Mouse (Mus musculus): ENCODE measurements around the gene Ano2.
A peak's percentile ranks its signal among the peaks of the same experiment; 100 is the strongest.

Ano2 gene

DNA sequence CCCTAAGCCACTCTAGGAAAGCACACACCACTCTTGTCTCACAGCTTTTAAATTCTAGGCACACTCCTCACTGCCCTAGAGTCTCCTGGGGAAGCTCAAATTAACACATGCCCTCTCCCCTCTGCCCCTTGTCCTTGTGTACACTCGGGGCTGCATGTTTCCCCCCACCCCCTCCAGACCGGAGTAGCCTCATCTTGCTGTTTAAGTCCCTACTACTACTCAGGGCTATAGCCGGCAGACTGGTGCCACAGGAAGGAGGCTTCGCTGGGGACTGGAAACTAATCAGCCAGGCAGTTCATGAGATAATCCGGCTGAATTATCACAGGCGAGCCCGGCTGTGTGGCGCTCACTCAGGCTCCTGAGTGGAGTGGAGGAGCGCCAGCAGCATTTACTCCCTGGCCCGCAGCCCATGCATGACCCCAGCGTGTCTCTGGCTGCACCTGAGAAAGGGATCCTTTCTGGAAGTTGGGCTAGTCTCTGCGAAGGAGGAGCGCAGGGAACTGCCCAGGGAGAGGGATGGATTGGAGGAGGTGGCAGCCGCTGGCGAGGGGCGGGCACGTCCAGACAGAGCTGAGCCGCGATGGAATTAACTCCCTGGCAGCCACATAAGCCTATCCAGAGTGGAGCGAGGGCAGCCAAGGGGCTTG lies at the start of gene Ano2:
Gene Ano2, plus strand, starts transcription at position 363 of the 647 bp plus-strand sequence.
- DNase-seq (ENCODE audit: low read depth, low spot score), result no peak

DNA sequence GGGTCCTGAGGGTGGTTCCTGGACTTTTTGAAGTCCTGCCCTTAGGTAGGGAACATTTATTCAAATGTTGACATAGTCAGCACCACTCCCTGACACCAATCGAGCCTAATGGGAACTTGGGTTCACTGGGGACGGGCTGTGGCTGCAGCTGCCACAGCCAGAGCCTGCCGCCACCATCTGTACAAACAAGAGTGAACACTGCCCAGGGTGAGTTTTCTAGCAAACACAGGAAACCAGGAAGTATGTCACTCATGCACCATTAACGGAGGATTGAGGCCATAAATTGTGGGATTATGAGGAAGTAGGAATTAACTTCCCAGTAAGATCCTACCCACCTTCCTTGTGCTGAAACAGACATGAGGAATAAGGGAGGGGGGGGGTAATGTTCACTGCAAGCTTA lies 49.7 kb upstream of the Ano2 start:
- DNase-seq (ENCODE audit: low read depth, low spot score), result no peak

DNA sequence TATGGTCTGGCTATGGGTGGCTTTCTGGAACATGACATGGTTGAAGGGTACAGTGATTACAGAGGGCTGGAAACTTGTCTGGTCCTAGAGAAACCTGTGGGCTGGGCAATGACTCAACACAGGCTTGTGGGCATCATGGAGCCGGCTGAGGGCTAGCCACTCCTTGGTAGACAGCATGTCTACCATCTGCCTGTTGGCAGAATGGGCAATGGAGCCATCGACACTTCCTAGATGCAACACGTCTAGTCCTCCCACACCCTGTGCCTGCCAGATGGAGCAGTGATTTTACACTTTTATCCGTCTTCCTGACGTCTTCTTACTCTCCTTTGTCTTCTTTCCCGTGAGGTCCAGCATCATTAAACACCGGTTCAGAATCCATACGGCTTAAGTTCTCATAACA lies 49.1 kb upstream of the Ano2 start:
- no peak for DNase-seq (ENCODE audit: low read depth, low spot score)

DNA sequence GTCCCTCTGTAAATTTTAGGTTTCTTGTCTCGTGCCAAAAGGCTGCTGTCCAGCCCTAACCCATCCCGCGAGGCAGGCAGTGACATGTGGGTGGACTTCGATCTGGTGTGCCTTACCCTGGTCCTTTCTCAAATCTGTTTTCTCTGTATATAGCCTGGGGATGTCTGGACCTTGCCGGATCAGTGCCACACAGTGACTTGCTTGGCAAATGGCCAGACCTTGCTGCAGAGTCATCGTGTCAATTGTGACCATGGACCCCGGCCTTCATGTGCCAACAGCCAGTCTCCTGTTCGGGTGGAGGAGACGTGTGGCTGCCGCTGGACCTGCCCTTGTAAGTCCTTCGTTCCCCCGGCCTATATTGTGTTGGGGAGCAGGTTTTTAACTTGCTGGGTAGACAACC lies 41.3 kb upstream of the Ano2 start:
- DNase-seq (ENCODE audit: low read depth, low spot score), result no peak

DNA sequence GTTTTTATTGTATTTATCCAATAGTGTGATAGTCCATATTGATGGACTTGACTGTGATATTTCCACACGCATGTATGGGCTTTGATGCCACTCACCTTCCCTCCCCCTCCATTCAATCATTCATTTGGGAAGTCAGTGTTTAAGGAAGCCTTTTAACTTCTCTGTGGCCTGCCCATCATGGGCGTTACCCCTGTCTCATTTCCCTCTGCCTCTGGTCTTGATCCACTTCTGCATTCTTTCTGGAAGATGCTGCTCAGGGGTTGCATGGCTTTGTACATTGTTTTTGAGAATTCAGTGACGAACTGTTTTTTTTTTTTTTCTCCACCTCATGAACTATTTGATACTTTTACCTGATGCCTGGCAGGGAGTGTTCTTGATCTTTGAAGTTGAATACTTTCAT lies 38.9 kb upstream of the Ano2 start:
- no peak for DNase-seq (ENCODE audit: low read depth, low spot score)

DNA sequence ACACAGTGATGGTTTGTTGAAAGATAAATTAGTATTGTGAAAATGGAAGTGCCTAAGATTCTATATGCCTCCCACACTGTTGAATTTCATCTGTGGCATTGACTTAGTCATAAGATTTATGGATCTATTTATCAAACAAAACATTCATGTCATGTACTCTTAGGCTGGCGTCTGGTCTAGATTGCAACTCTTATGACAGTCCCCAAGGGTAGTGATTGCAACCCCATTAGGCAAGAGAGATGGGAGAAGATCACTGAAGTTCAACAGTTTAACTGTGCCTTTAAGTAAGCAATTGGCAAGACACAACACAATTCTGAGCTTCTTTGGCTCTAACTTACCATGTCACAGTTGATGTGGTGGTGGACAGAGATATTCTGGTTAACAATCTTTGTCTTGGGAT lies 36.8 kb upstream of the Ano2 start:
- no peak for DNase-seq (ENCODE audit: low read depth, low spot score)

DNA sequence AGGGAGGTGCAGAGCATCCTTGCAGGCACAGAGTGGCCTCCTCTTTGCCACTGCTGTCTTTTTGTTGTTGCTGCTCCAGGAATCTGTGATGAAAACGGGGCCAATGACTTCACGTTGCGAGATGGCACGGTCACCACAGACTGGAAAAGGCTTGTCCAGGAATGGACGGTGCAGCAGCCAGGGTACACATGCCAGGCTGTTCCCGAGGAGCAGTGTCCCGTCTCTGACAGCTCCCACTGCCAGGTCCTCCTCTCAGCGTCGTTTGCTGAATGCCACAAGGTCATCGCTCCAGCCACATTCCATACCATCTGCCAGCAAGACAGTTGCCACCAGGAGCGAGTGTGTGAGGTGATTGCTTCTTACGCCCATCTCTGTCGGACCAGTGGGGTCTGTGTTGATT lies 33.3 kb upstream of the Ano2 start:
- no peak for DNase-seq (ENCODE audit: low read depth, low spot score)

DNA sequence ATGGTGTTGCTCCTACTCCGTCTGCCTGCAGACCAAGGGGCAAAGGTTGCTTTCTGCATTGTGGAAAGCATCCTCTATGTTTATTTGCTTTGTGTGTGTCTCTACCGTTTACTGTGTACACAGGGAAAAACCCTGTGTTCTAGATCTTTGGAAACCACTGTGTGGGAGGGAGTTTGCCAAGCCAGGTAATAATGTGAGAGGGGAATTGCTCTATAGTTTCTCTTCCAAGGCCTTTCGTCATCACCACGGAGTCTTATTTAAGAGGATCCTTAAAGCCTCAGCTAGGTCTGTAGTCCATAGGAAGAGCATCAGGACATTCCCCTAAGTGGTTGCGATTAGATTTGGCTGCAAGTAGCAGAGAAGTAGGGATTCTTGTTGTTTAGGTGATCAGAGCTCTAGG lies 32.3 kb upstream of the Ano2 start:
- DNase-seq (ENCODE audit: low read depth, low spot score), result no peak

DNA sequence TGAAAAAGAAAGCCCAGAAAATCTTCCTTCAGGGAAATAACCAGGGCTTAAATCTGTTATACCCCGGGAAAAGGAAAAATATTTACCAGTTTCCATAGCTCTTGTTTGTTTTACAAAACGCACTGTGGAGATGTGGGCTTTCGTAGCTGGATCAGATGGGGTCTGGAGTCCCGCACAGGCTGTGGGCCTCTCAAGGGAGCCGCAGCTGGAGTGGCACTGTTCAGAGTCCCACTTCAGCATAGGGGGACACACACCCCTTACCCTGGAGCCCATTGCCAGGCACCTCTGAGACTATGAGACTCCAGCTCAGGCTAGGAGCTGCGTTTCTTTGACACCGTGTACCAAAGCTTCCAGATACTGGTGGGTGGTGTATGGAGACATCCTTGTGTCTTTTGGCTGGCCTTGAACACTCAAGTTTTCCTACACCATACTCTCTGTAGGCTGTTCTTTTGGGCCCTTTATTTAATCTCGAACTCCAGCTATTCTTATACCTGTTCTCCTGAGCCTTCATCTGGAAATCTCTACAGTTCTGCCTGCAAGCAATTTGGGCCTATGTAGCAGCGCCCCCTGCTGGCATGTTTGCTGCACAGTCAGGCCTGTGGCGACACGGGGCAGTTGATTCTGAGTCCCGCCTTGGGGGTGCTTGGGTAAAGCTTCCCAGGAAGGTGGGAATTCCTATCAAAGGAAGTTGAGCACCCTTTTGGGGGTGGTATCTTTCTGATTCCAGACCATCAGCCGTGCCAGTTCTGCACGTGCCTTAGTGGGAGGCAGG lies 28.9 kb upstream of the Ano2 start:
- peak; percentile 79 for DNase-seq (ENCODE audit: low read depth, low spot score)

DNA sequence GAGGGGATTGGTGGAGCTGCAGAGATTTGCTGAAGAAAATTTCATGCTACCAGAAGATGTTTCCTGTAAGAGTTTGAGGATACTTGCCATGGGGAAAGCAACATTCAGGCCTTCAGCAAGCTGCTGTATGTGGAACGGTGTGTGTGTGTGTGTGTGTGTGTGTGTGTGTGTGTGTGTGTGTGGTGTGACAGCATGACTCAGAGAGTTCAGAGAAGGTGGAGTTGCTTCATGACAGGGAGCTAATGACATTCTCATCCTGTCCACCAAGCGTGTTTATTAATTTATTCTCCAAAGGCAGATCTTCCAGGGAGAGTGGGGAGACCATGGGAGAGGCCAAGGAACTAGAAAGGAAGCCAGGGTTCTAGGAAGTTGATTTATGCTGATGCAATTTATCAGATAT lies 26.3 kb upstream of the Ano2 start:
- DNase-seq (ENCODE audit: low read depth, low spot score), result no peak

DNA sequence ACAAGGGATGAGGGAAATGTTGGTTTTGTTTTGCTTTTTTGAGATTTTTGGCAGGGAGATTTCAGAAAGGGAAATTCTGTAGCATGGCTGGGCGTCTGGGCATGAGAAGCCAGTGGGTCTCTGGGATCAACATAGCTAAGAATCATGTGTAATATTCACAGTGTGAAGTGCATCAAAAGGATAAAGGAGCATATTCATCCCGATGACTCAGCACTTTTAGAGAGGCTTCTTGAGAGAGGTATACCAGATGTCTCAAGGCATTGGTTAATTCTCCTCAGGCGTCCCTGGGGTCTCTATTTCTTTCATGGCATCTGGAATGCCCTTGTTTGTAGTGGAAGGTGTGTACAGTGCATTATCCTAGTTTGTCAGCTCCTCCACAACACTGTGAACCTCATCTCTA lies 18.4 kb upstream of the Ano2 start:
- DNase-seq (ENCODE audit: low read depth, low spot score), result no peak

DNA sequence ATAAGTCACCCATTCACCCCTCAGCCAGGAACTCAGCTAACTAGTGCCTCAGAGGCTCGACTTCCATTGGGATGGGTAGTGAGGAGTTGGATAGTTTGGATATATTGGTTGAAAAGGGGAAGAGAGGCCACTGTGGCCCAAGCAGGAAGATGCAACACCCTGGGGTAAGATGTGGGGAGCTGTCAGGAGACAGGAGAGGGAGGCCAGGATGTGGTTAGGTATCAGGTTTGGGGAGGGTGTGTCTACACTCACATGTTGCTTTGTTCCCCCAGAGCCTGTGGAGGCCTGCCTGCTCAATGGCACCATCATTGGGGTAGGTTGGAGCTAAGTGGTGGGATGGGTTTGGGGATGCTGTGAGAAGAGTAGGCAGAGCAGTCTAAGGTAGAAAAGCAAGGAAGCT lies 11.7 kb upstream of the Ano2 start:
- DNase-seq (ENCODE audit: low read depth, low spot score), result no peak

DNA sequence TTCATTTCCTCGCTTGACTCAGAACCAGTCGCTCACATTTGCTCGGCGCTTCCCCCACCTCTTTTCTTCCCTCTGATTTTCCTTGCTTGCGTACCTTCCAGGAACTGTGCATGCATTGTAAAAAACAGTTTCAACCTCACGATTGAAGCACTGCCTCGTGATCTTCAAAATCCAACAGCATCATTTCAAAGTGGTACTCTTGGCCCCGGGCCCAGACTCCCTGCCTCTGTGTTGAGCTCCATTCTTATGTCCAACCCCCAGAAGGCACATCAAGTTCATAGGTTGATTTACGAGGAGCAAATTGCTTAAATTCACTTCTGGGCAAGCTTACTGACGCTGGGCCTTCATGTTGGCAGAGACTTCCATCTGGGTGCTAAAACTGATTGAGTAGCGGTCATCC lies 9.6 kb upstream of the Ano2 start:
- no peak for DNase-seq (ENCODE audit: low read depth, low spot score)

DNA sequence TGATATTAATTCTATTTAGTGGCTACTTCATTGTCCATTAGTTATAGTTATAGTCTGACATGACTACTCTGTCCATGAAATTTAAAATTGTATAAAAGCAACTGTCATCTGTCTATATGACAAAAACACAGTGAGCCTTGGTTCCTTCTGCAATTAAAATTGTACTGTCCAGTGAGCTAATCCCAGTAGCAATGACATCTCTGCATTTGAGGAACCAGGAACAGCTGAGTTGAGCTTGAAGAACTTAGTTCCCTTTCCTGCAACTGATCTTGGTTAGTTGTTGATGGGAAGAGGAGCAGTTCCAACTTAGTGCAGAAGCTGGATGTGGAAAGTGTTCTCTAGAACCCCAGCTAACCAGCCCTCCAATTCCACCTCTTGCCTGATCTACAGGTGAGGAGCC lies 4.8 kb upstream of the Ano2 start:
- DNase-seq (ENCODE audit: low read depth, low spot score), result no peak

DNA sequence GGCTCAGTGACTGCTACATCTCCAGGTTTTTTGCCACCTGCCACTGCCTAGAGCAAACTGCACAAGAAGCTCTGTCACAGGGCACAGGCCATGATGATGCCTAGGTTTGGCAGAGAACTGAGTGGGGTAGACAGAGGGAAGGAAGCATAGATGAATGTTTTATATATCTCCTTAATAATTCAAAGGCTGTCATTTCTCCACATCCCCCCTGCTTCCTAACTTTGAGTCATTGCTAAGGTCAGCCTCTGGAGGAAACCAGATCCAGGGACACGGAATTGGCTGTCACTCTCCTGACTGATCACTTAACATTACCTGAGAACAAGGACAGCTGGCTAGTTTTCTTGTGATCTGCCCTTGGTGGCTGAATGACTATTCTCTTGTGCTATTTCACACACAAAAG lies 2.2 kb upstream of the Ano2 start:
- no peak for DNase-seq (ENCODE audit: low read depth, low spot score)

DNA sequence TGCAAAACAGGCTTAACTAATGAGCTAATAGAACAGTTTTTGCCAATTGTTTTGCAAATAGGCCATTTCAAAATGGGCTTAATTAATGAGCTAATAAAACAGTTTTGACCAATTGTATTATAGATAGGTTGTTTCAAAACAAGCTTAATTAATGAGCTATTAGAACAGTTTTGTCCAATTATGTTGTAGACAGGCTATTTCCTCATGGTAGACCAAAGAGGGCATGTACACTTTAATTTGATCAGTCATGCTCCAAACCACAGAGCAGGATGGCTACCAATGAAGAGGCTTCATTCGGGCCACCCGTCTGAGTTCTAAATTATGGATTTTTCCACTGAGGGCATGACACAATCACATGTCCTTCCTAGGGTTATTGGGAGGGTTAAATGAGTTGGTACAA lies 10.9 kb downstream of the Ano2 start:
- no peak for DNase-seq (ENCODE audit: low read depth, low spot score)

DNA sequence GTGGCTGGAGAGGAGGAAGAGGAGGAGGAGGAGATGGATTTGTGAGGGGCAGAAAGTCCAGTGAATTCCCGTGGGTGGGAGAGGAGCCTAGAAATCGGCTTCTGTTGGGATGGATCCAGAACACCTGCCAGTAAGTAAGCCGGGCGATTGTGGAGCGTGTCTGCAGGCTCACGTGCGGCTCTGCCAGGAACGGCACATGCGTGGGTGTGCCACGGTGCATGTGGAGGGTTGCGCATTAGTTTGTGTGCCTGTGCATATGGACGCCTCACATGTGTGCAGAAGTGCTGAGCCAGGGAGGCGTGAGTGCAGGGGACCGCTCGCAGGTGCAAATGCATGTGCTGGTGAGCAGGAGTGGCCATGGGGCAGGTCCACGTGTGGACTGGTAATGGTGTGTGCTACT lies 21.0 kb downstream of the Ano2 start:
- no peak for DNase-seq (ENCODE audit: low read depth, low spot score)

DNA sequence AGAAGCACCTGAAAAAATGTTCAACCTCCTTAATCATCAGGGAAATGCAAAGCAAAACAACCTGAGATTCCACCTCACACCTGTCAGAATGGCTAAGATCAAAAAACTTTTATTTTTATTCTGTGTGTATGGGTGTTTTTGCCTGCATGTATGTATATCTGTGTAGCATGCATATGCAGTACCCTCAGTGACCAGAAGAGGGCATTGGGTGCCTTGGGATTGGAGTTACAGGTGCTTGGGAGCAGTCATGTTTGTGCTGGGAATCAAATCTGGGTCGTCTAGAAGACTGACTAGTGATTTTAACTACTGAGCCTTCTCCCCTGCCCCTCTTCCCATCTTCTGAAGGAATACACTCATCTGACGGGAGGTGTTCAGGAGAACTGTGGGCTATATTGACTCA lies 36.2 kb downstream of the Ano2 start:
- DNase-seq (ENCODE audit: low read depth, low spot score), result peak; percentile 64

DNA sequence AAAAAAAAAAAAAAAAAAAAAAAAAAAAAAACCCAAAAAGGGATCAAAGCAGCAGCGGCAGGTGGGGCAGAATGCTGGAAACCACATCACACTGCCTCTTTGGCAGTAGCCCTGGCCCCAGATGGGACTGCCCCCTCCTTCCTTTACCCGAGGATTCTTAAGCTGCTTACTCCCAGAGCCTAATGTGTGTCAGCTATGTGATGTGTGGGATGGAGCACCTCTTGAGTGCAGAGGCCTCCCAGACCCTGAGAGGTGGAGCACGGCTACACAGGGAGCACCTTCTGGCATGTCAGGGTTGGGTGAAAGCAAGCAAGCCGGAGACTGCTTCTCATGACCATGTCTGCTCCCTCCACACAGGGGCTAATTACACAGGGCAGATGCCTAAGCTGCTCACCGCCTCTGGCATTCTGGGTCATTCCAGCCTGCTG lies 37.3 kb downstream of the Ano2 start:
- DNase-seq (ENCODE audit: low read depth, low spot score), result no peak

DNA sequence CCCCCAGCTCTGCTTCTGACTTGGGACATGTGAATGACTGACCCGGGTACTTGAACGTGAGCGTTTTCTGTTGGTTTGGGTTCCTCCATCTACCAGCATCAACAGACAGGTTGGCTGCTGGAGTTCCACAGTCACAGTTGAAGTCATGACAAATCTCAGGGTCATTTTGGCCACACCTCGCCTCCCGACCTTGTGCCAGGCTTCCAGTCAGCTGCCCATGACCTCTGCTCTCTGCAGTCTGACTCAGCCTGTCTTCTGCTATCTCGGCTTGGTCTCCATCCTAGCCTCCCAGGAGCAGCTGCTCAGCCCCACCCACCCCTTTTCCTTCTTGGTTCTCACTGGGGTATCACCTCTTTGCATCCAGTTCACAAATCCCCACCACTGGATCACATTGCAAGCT lies 39.3 kb downstream of the Ano2 start:
- DNase-seq (ENCODE audit: low read depth, low spot score), result no peak

DNA sequence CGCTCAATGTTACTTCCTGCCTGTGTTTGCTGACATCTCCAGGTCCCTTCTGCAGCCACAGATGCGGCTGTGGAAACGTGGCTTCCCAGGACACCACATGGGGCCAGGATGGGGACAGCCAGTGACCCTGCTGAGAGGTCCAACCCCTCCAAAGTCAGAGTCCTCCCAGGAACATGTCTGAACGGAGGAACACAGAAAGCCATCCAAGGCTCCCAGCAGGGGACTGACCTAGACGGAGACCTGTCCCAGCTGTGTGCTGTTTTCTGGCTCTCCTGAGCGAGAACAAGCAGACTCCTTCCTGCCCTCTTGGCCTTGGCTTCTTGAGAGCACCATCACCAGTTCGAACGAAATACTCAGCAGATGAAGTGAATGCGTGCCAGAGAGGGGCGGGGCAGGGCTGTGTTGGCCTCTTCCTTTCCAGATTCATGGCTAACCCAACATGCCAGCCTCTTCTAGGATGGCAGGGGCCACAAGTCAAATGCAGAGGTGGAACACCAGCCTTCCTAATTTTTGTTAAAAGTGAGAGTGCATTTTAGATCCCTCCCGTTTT lies 39.8 kb downstream of the Ano2 start:
- DNase-seq (ENCODE audit: low read depth, low spot score), result no peak

DNA sequence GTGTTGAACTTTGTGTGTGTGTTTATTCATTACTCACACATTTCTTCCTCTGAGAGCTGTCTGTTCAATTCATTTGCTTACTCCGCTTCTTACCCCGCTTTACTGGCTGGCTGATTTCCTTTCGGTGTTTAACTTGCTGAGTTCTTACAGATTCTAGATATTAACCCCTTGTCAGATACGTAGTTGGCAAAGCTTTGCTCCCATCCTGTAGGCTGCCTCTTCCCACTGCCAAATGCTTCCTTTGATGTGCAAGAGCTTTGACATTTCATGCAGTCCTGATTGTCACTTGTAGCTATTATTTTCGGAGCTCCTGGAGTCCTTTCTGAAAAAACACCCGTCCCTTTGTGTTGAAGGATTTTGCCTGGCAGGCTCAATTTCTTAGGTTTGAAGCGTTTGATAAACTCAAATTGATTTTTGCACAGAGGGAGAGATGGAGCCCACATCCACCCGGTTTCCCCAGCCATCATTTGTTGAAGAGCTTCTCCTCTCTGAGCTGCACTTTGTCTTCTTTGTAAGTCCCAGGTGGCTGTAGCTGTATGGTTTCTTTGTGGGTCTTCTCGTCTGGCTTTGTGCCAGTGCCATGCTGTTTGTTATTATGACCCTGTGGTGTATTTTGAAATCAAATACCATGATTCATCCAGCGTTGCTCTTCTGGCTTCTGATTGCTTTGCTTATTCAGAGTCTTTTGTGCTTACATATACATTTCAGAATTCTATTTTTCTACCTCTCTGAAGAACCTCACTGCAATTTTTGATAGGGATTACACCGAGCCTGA lies 47.5 kb downstream of the Ano2 start:
- no peak for DNase-seq (ENCODE audit: low read depth, low spot score)
